Mouse (Mus musculus) intestine, embryonic 16.5 days (tissue): ENCODE data around the gene Gsx1. TPM values are rescaled to one million over a fixed set of nuclear protein-coding genes. Genes with fewer than 3 reads are reported as not detected.

Experiments
- polyA plus RNA-seq: library from polyadenylated mRNA; unstranded; fragments of >200 nt; fragmentation: Nextera tagmentation; extraction: Ambion mirVana; gene quantifications from 2 replicates; pipeline ENCODE4 v1.2.1, GENCODE M21; 2015

Gene Gsx1
- polyA plus RNA-seq, 1 experiment from 2014 or later = not detected

Other genes starting within 250 kb of the Gsx1 start
- gene Gtf3a, start 240.0 kb upstream of the Gsx1 start, polyA plus RNA-seq = 127 and 136 TPM in 2 replicates
- 28.8 and 31.1 TPM in 2 replicates for gene Mtif3, start 224.9 kb upstream of the Gsx1 start, polyA plus RNA-seq
- 15.2 and 16.6 TPM in 2 replicates for gene Lnx2, start 112.1 kb upstream of the Gsx1 start, polyA plus RNA-seq
- gene Polr1d, start 111.6 kb upstream of the Gsx1 start, polyA plus RNA-seq = 136 and 151 TPM in 2 replicates
- gene Pdx1, start 81.3 kb downstream of the Gsx1 start, polyA plus RNA-seq = 3.8 and 5.3 TPM in 2 replicates
- 42.1 and 46.2 TPM in 2 replicates for gene Cdx2, start 118.6 kb downstream of the Gsx1 start, polyA plus RNA-seq
- 2.6 TPM in 2 replicates for gene Urad, start 133.7 kb downstream of the Gsx1 start, polyA plus RNA-seq
- 0.31 and 0.32 TPM in 2 replicates for gene Flt3, start 211.8 kb downstream of the Gsx1 start, polyA plus RNA-seq
- gene Pan3, start 241.5 kb downstream of the Gsx1 start, polyA plus RNA-seq = 40.4 and 45.5 TPM in 2 replicates